Mouse (Mus musculus): ENCODE data around the gene Gpatch1.

GRCm38 (mm10) chr7:35297886-35298285 lies 20.4 kb downstream of the Gpatch1 start:
- peak; percentile 29; the same call in 1 of the 2 replicates for TF ChIP-seq CTCF (IDR thresholded peaks at IDR 0.05; ENCODE audit: extremely low read depth, insufficient read length, insufficient replicate concordance, low read depth, low read length)
- TF ChIP-seq POLR2A (IDR thresholded peaks at IDR 0.05; ENCODE audit: low read depth, low read length), result no peak

Measured in small intestine, adult 2 months (tissue).